Mouse (Mus musculus) MEL (cell line): ENCODE results near the gene Polr2h.

ENCODE experiments used
- CTCF ChIP-seq, 3 experiments: IDR thresholded peaks in 2 of 3; conservative IDR thresholded peaks in 1 of 3; 2 replicates each; pipeline ENCODE4 v1.5.1; 2011 to 2012; ENCODE audit warnings: low read length in 3 of 3, low read depth in 2 of 3, mild to moderate bottlenecking in 2 of 3, improper control_type of control experiment in 1 of 3, inconsistent platforms in 1 of 3, mixed read lengths in 1 of 3, moderate library complexity in 1 of 3; ENCODE audit not compliant: control insufficient read depth in 1 of 3, insufficient read depth in 1 of 3, poor library complexity in 1 of 3, severe bottlenecking in 1 of 3
- GATA1 ChIP-seq: IDR thresholded peaks from 2 replicates; pipeline ENCODE4 v1.6.1; 2011; ENCODE audit warnings: low read depth, low read length, improper control_type of control experiment
- POLR2A ChIP-seq, 2 experiments: IDR thresholded peaks; 2 replicates each; pipeline ENCODE4 v1.6.1; 2011 to 2012; ENCODE audit warnings: low read length in 2 of 2, mild to moderate bottlenecking in 2 of 2, control low read depth in 1 of 2, improper control_type of control experiment in 1 of 2, low read depth in 1 of 2, moderate library complexity in 1 of 2; ENCODE audit not compliant: control insufficient read depth in 1 of 2, insufficient read depth in 1 of 2, poor library complexity in 1 of 2

DNA sequence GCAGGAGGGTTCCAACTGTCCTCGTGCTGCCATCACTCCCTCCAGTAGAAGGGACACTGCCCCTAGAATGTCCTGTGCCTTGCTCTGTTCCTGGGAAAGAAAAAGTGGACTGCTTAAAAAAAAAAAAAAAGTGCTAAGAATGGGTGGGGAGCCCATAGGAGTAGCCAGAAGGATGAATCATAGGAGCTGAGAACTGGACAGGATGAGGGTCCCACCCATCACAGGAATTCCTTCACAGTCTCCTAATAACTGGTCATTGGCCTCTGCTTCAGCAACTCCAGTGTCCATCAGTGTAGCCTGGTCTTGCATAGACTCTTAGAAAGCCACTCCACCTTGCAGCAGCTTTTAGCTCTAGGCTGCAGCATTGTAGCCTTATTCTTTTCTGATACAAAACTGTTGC is 8.9 kb downstream of the Polr2h start:
- no peak for TF ChIP-seq POLR2A (IDR thresholded peaks at IDR 0.05; ENCODE audit: control insufficient read depth in 1 of 2, insufficient read depth in 1 of 2, low read depth in 1 of 2, low read length in 2 of 2, poor library complexity in 1 of 2)
- no peak for TF ChIP-seq CTCF (IDR thresholded peaks at IDR 0.05 in 2 of 3, conservative IDR thresholded peaks at IDR 0.05 in 1 of 3; ENCODE audit: control insufficient read depth in 1 of 3, insufficient read depth in 1 of 3, low read depth in 2 of 3, low read length in 3 of 3, poor library complexity in 1 of 3, severe bottlenecking in 1 of 3)
- TF ChIP-seq GATA1, result no peak
